In genomic region chr19:3694476-3694875, GRCm38 (mm10) we compare ENCODE assay signal across 15 mouse cellular contexts.
"Had no signal": no experiment of that assay in that cellular context is flagged by ENCODE, and none has a peak within 500 bp of the region (broad histone marks: within the 10 kb centered on the region; RNA-seq: fewer than 3 reads in every experiment).

No protein-coding gene starts in this region.

- H3K4me2 ChIP-seq: neural tube, embryonic 15.5 days; stomach, embryonic 15.5 days had no signal

- H3K4me1 ChIP-seq: neural tube, embryonic 15.5 days; stomach, embryonic 15.5 days had no signal

- H3K9ac ChIP-seq: neural tube, embryonic 15.5 days; stomach, embryonic 15.5 days had no signal

- H3K27me3 ChIP-seq: neural tube, embryonic 15.5 days; stomach, embryonic 15.5 days had no signal

- H3K27ac ChIP-seq: neural tube, embryonic 15.5 days; stomach, embryonic 15.5 days; stomach, postnatal 0 days had no signal

- H3K4me3 ChIP-seq: neural tube, embryonic 15.5 days; stomach, embryonic 15.5 days had no signal

- H3K36me3 ChIP-seq: neural tube, embryonic 15.5 days; stomach, embryonic 15.5 days had no signal

- H3K9me3 ChIP-seq: neural tube, embryonic 15.5 days; stomach, embryonic 15.5 days had no signal

- DNase-seq: retina, postnatal 1 day; right cerebral cortex, adult 18-20 months; right cerebral cortex, postnatal 14 days; right cerebral cortex, postnatal 25 days; right cerebral cortex, postnatal 4 days; spleen, adult 18-20 months; thymus, adult 18-20 months; thymus, adult 2 months; thymus, postnatal 14 days; thymus, postnatal 25 days; thymus, postnatal 36 days; thymus, postnatal 4 days had no signal
